Mouse (Mus musculus) megakaryocyte progenitor cell, adult 5-6 weeks (primary cell): ENCODE data around the gene Cyp2b23. TPM values are rescaled to one million over a fixed set of nuclear protein-coding genes. Genes with fewer than 3 reads are reported as not detected.
"Not testable (repeated sequence)": the region's sequence is repeated elsewhere in the genome, so short reads cannot be mapped to it uniquely, and the experiment has no call there.

Source experiments
- ATAC-seq: replicated peaks from 2 replicates; pipeline ENCODE4 v1.8.0; 2016; ENCODE audit warnings: mild to moderate bottlenecking, moderate TSS enrichment, inconsistent platforms; ENCODE audit not compliant: poor library complexity
- total RNA-seq, 2 experiments: library from RNA; stranded (forward) in 1 of 2; stranded (reverse) in 1 of 2; fragments of 157-497, 149-512 nt in 1 of 2; fragments of 200-1000 nt in 1 of 2; gene quantifications; 2 replicates each; pipeline versions ENCODE4 v1.2.3 to v1.2.4; 2015 to 2017

The Cyp2b23 gene
- not detected in 2 replicates for total RNA-seq (2015)
- not detected in 2 replicates for total RNA-seq (2017)

- no peak for ATAC-seq
These were observed at the start of gene Cyp2b23 for GRCm38 (mm10) chr7:26686337-26686736. TSS of gene Cyp2b23 (minus strand) at chr7:26686437.

- no peak for ATAC-seq
These were observed 24.8 kb upstream of the Cyp2b23 start for GRCm38 (mm10) chr7:26711061-26711460.

GRCm38 (mm10) chr7:26707061-26707460, 20.8 kb upstream of the Cyp2b23 start:
- ATAC-seq, result no peak

- not testable (repeated sequence) for ATAC-seq
These were observed 20.0 kb upstream of the Cyp2b23 start for GRCm38 (mm10) chr7:26706191-26706590.

- no peak for ATAC-seq
These were observed 13.9 kb upstream of the Cyp2b23 start for GRCm38 (mm10) chr7:26700151-26700550.

- no peak for ATAC-seq
These were observed 524 bp downstream of the Cyp2b23 start for GRCm38 (mm10) chr7:26685713-26686112.

GRCm38 (mm10) chr7:26667466-26667865, 18.8 kb downstream of the Cyp2b23 start:
- ATAC-seq, result not testable (repeated sequence)

GRCm38 (mm10) chr7:26666011-26666410, 20.2 kb downstream of the Cyp2b23 start:
- ATAC-seq, result no peak

- not testable (repeated sequence) for ATAC-seq
These were observed 67.9 kb downstream of the Cyp2b23 start, which contains the start of gene Vmn1r185 for GRCm38 (mm10) chr7:26618364-26618763. TSS of gene Vmn1r185 (minus strand) at chr7:26618464.

Other genes with a start within 250 kb of the Cyp2b23 start
- gene Nlrp9a, start 151.4 kb downstream of the Cyp2b23 start, total RNA-seq (2015), result not detected in 2 replicates
- not detected in 2 replicates for gene Nlrp9a, start 151.4 kb downstream of the Cyp2b23 start, total RNA-seq (2017)
- gene Vmn1r185, start 68.0 kb downstream of the Cyp2b23 start, total RNA-seq (2015), result not detected in 2 replicates
- not detected in 2 replicates for gene Vmn1r185, start 68.0 kb downstream of the Cyp2b23 start, total RNA-seq (2017)
- gene Cyp2b19, start 70.7 kb upstream of the Cyp2b23 start, total RNA-seq (2015), result not detected in 2 replicates
- not detected in 2 replicates for gene Cyp2b19, start 70.7 kb upstream of the Cyp2b23 start, total RNA-seq (2017)
- gene Cyp2g1, start 122.5 kb upstream of the Cyp2b23 start, total RNA-seq (2015), result not detected in 2 replicates
- gene Cyp2g1, start 122.5 kb upstream of the Cyp2b23 start, total RNA-seq (2017), result not detected in 2 replicates
- not detected in 2 replicates for gene Cyp2a5, start 148.9 kb upstream of the Cyp2b23 start, total RNA-seq (2015)
- gene Cyp2a5, start 148.9 kb upstream of the Cyp2b23 start, total RNA-seq (2017), result not detected in 2 replicates